Mouse (Mus musculus): ENCODE results near the gene Fam49a.

GRCm38 (mm10) chr12:12323616-12324223, 61.8 kb downstream of the Fam49a start:
- TF ChIP-seq CTCF (IDR thresholded peaks at IDR 0.05; ENCODE audit: low read depth, low read length) (peak; percentile 86), POLR2A (IDR thresholded peaks at IDR 0.05; ENCODE audit: insufficient read depth, low read length) (no peak), EP300 (IDR thresholded peaks at IDR 0.05; ENCODE audit: insufficient read depth, low read depth, low read length) (no peak)

Data from ES-Bruce4 (cell line).